Mouse (Mus musculus) thymus, postnatal 10 days (tissue): Measurements from ENCODE around the gene Rab3ip.

Experiments used
- DNase-seq, 2 experiments: peaks; one replicate each; pipeline ENCODE4 v3.0.0; 2021; ENCODE audit warnings: low spot score in 2 of 2

The Rab3ip gene

DNA sequence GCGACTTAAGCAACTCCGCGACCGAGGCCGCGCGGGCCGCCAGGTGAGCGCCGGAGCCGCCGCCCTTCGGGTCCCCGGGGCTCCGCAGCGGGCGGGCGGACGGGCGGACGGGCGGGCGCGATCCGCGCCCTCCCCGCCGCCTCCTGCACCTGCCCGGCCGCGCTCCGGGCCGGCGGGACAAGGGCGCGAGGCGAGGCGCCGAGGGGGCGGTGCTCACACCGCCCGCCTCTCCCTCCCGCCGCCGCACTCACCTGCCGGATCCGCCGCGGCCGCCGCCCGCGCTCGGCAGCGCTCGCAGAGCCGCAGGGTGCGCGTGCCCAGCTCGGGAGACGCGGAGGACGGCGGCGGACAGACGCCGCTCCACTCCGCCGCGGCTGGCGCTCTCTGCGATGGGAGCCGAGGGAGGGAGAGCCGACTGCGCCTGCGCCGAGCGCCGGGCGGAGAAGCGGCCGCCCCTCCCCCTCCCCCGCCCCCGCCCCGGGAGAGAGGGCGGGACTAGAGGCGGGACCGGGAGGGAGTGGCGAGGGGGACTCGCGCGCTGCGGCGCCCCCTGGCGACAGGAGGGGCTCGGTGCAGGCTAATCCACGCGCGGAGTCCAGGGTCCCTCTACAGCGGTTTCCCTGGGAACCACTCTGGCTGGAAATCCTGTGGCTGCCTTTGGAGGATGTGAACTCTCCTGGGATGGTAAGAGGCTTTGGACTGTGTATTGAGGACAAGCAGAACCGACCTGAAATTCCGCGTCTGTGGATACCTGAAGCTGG, at the start of gene Rab3ip:
Gene Rab3ip (minus strand): TSS at position 761 of the 761 bp plus-strand sequence.
- peak; percentile 78 to 94 for DNase-seq

DNA sequence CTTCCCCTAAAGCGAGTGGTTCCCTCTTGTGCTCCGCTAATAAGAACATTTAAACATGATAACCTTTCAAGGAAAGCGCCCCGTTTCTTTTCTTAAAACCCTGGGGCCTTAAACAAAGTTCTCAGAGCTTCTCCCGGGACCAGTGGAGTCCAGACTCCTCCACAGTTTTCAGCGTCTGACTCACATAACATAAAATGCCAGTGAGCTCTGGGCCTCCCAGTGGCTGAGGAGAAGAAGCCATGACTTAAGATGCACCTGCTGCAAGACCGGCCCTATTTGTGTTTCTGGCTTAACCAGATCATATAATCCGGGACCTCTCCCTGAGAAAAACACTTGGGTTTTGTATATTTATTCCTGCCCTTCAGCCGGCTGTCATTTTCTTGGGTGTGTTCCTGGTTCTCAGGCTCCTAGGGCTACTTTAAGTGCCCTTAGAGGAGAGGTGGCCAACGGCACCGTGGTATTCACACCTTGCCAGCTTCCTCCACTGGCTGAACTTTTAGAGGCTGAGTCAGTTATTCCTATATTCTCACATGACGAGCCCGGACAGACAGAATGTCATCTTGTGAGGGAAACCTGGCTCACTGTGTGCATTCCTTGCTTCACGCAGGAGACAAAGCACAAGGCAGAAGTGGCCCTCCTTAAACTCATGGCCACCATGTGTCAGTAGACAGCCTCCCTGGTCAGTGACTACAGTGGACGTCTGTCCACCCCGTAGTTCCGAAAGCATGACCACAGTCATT, 48.3 kb upstream of the Rab3ip start:
- no peak for DNase-seq

- DNase-seq = no peak
These were observed 45.6 kb upstream of the Rab3ip start for GRCm38 (mm10) chr10:116996236-116996600.

DNA sequence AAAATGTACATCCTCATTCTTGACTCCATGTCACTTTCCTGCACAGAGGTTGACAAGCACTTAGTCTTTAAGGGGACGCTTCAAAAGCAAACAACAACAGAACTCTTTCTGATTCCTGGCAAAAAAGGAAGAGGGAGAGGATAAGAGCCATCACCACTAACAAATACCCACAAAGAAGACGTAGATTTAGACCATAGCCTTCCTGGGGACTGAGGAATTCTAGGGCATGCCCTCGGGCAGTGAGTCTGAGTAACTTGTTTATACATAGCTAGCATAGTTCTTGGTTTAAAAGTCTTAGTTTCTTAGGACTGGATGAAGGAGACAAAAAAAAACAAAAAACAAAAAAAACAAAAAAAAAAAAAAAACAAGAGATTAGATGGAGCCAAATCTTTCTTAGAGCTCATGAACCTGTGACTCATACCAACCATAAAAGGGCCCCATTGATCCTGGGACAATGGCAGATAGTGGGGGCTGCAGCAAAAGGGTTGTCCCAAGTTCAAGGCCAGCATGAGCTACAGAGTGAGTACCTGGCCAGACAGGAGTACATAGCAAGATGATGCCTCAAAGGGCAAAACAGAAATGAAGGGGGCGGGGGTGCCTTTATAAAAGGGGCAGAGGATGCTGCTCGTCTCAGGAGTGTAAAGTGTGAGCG, 45.1 kb upstream of the Rab3ip start:
- no peak for DNase-seq

DNA sequence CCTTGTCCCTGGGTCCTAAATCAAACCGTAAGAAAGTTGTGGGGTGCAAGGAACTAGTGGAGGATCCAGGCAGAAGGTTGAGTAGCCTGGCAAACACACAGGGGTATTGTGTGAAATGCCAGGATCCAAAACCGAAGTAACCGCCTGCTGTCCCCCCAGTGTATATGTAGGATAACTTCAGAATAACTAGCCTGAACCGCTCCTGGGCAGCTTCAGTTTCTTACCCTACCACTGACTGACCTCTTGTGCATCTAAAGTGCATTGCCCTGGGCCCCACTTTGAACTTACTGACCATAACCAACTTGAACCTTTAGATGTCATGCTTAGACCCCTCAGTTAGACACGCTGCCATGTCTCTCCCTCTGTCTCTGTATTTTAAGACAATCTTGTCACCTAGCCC, 44.6 kb upstream of the Rab3ip start:
- no peak for DNase-seq

DNA sequence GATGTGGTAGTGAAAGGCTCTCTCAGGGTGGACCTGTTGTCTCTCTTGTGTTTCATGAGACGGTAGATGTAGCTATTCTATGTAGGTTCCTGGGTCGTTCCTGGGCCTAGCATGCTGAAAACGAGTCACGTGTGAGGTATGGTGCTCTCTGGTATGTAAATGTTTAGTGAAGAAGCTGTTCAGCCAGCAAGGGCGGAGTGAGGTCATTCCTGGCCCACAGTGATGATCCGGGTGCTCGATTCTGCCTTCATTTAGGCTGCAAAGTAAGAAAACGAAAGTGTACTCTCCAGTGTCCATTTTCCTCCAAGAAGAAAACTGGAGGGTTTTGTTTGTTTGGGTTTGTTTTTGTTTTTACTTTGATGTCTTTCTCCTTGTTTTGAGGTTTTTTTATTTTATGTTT, 43.4 kb upstream of the Rab3ip start:
- DNase-seq = no peak

DNA sequence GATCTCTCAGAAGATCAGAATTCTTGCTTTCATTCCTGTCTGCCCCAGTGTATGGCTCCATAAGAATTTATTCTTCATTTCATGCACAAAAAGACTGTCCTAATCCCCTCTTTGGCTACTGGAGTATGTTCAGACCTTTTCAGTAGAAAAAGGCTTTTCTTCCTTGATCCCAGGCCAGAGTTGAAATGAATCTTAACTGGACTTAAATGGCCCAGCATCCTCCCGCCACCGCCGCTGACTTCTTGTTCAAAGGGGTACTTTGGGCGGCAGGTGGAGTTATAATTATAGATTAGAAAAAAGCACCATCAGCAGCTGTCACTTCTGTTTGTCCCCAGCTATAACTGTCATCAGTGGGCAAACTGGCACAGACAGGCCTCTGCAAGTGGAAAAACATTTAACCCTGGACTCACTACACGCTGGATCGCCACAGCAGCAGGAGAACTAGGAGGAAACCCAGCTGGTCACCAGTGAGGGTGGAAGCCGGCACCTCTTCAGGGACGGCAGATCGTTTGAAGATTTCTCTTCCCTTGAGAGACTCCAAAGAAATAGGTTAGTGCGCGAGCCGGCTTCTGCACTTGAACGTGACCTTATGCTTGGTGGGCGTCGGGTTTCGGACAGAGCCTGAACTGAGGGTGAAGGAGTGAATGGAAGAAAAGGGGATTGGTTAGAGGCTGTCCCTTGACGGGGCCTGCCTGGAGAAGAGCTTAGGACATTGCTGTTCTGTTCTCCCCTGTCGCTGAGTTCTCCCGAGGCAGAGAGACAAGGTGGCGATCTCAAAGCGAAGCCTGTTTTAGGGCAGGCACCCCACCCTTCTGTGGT, 35.9 kb upstream of the Rab3ip start, which contains the start of gene Best3:
Gene Best3 (plus strand): TSS at position 51 of the 819 bp plus-strand sequence.
- no peak for DNase-seq

- DNase-seq = no peak
These were observed 34.3 kb upstream of the Rab3ip start for GRCm38 (mm10) chr10:116984836-116985235.

GRCm38 (mm10) chr10:116982526-116982925, 32.0 kb upstream of the Rab3ip start:
- DNase-seq = no peak

GRCm38 (mm10) chr10:116980888-116981287, 30.3 kb upstream of the Rab3ip start:
- DNase-seq = peak in 1 of 2 experiments; percentile 41

DNA sequence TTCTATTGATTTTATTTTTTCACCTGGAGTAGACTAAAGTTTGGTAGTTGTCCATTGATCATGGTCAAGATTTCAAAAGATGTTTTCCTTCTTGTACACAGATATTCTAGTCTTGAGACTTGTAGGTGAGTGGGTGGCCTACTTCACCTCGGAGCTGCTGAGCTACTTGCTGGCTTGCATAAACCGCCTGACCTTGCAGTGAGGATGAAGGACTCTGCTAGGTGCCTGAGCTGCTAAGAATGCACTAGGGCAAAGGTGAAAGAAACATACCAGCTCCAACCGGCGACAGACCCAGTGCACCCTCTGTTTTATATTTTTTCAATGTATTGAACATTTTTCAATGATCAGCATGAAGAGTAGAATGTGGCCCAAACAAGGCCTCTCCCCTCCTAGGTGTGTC, 29.7 kb upstream of the Rab3ip start:
- DNase-seq = no peak

DNA sequence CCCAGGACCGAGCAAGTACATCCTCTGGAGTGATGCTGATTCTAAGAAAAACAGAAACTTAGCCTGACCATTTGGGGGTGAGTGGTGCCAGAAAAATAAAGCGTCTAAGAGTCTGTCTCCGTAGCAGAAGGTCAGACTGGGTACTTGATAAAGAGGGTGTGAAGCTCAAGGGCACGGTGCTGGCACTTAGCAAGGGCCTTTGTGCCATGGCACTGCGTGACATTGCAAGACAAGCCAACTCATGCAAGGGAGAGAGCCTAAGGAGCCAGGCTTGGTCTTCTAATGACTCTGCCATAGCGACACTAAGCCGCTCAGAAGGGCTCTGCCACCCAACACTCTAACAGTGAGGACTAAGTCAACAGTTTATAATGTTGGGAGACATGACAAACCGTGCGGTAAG, 28.3 kb upstream of the Rab3ip start:
- DNase-seq = no peak

- DNase-seq = no peak
These were observed 27.3 kb upstream of the Rab3ip start for GRCm38 (mm10) chr10:116977858-116978257.

DNA sequence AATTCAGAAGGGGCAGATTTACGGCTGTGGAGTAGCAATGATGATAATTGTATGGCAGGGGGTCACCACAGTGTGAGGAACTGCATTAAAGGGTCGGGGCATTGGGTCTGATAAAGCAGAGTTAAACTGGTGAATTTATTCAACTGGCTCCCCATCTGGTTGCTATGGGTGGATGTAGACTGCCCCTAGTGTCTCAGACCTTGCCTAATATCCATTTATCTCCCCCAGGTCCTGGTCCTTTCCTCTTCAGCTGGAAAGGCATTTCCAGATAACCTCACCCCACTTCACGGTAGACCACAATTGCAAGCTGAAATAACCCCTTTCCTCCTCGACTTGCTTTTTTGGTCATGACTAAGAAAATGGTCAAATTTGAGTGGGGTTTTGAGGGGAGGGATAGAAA, 26.9 kb upstream of the Rab3ip start:
- no peak for DNase-seq

DNA sequence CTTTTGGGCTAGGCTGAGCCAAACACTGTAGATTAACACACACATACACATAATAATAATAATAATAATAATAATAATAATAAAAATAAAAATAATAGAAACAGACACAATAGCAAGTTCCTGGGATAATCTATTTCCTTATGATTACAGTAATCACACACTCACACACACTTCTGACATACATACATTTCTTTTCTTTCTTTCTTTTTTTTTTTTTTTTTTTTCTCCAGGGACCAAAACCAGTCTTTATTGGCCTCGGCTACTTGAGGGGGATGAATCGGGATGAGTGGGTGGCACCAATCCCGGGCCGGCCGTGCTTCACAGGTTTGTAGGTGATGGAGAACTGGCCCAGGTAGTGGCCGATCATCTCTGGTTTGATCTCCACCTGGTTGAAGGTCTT, 21.9 kb upstream of the Rab3ip start, which contains the start of gene Gm10271:
Gene Gm10271 (minus strand): TSS at position 101 of the 400 bp plus-strand sequence.
- DNase-seq = no peak

DNA sequence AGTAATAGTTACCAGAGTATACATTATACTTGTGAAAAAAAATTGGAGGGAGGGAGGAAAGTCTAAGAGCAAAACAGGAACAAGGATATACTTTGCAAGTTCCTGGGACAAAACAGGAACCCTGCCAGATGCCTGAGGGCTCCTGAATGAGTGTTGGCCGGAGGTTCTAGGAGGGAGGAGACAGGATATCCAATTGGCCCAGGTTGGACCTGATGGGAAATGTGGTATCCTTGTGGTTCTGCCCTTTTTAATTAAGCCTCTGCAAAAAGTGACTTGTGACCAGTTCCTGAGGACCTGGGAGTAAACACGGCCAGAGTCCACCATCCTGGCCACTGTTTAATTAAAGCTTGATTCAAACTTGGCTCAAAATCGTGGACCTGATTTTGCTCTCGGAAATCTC, 18.2 kb upstream of the Rab3ip start:
- no peak for DNase-seq

DNA sequence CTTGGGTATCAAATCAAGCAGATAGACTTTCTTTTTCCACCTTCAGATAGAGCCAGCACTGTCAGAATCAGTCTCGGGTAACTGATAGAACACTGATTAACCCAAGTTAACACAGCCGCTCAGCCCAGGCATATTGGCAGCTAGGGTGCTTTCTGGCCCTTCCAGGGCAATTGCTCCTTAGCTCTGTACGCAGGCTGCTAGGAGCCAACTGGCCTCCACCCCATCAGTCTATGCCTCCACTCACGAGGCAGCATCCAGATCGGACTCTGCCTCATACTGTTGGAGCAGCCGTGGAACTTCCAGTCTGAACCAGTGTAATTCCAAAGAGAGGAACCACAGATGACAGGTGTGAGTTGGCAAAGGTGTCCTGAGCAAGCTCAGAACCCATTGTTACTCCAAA, 15.5 kb upstream of the Rab3ip start:
- no peak for DNase-seq

- DNase-seq = no peak
These were observed 14.7 kb upstream of the Rab3ip start for GRCm38 (mm10) chr10:116965297-116965696.

GRCm38 (mm10) chr10:116964571-116964970, 14.0 kb upstream of the Rab3ip start:
- DNase-seq = no peak

DNA sequence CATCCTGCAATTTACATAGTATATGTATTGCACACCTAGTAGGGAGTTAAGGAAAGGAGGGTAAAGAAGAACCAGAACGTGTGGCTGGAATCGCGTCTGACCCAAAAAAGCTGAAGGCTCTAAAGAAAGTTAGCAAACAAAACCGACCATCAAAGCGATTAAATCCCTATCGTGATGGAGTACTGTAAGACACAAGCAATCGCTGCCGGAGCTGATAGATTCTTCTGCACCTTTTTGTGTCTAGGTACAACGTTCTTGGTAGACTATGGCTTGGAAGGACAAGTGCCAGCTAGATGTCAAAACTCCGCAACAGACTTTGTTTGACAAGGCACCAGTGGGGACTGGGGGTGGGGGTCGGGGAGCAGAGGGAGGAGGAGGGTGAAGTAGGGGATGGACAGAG, 13.5 kb upstream of the Rab3ip start:
- no peak for DNase-seq

DNA sequence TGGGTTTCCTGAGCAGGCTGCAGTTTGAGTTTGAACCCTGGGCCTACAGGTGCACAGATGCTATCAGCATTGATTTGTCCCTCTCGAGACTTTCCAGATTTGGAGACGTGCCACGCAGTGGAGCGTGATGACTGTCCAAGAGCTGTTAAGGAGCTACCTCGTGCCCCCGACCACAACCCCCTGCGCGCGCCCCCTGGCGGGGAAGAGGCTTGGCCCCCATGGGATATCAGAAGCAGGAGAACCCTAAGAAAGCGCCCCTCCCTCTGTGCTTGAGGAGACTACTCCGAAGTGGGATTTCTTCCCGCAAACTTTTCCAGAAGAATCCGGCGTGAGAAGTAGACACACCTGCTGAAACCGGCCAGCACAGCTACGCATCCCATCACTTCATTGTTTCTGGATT, 12.2 kb upstream of the Rab3ip start:
- peak in 1 of 2 experiments; percentile 57 for DNase-seq

DNA sequence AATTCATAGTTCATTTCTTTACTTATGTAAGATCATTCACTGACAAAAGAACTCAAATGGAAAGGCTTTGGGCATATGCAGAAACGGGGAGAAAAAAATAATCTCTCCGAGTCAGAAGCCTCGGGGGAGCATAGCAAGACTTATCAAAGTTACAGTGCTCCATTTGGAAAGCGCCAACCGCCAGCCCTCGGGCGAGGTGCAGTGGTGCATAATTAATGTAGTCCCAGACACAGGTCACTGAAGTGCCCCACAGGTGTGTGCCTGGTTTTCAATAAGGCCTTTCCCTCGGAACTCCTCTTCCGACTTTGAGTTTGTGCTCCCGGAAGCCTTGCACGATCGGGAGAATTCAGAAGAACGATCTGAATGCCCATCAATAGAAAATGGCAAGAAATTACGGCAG, 11.6 kb upstream of the Rab3ip start:
- DNase-seq = no peak
